Mouse (Mus musculus) testis, adult 2 months (tissue): ENCODE measurements at regions not wholly inside any gene's neighbourhood (a gene's known extent, or its start where the extent isn't known, plus 50 kb on each side); places are given as distances from the start of the nearest gene placed in this dataset.

Source experiments
- H3K27ac ChIP-seq: fragments of 200-500 bp; 2 replicates; pipeline ENCODE4 v1.5.1; 2012; ENCODE audit warnings: low read depth, low read length; ENCODE audit not compliant: control insufficient read depth, insufficient read depth
- H3K27me3 ChIP-seq: fragments of 200-500 bp; 2 replicates; pipeline ENCODE4 v1.6.1; 2012; ENCODE audit warnings: mild to moderate bottlenecking, low read length, moderate library complexity; ENCODE audit not compliant: control insufficient read depth, insufficient read depth
- H3K36me3 ChIP-seq: fragments of 200-500 bp; 2 replicates; pipeline ENCODE4 v1.6.1; 2012; ENCODE audit warnings: mild to moderate bottlenecking, low read length; ENCODE audit not compliant: control insufficient read depth, insufficient read depth
- H3K4me1 ChIP-seq: fragments of 200-500 bp; 2 replicates; pipeline ENCODE4 v1.6.1; 2012; ENCODE audit warnings: low read length; ENCODE audit not compliant: control insufficient read depth, insufficient read depth
- H3K4me3 ChIP-seq: fragments of 200-500 bp; 2 replicates; pipeline ENCODE4 v1.5.1; 2012; ENCODE audit warnings: low read depth, mild to moderate bottlenecking, low read length, moderate library complexity, mixed read lengths; ENCODE audit not compliant: control insufficient read depth
- CTCF ChIP-seq: fragments of 200-500 bp; IDR thresholded peaks from 2 replicates; pipeline ENCODE4 v1.5.1; 2012; ENCODE audit warnings: low read depth, mild to moderate bottlenecking, inconsistent platforms, low read length, moderate library complexity; ENCODE audit not compliant: control insufficient read depth, insufficient read depth, insufficient replicate concordance
- POLR2A ChIP-seq: fragments of 200-500 bp; IDR thresholded peaks from 2 replicates; pipeline ENCODE4 v1.6.1; 2012; ENCODE audit warnings: low read depth, mild to moderate bottlenecking, inconsistent platforms, low read length, moderate library complexity; ENCODE audit not compliant: control insufficient read depth

DNA sequence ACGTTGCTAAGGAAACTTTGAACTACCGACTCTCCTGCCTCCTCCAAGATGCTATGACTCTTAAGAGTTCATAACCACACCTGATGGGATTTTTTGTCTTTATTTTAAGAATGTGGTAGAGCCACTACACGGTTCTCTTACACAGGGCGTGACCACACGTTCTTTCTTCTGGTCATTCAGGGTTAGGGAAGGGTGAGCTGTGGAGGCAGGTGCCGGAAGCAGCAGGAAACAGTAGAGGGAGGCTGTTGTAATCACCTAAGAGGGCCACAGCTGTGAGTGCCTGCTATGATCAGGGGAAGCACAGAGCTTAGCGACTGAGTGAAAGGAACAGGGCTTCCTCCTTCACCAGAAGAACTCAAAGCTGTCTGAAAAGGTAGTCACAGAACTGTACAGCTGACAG lies 50.6 kb upstream of the Larp1 start:
- Histone ChIP-seq H3K4me1 (peaks cover 8% of the 10 kb centered on the region), H3K27ac (no peak overlapping the region)
- TF ChIP-seq POLR2A (no peak), CTCF (no peak)

DNA sequence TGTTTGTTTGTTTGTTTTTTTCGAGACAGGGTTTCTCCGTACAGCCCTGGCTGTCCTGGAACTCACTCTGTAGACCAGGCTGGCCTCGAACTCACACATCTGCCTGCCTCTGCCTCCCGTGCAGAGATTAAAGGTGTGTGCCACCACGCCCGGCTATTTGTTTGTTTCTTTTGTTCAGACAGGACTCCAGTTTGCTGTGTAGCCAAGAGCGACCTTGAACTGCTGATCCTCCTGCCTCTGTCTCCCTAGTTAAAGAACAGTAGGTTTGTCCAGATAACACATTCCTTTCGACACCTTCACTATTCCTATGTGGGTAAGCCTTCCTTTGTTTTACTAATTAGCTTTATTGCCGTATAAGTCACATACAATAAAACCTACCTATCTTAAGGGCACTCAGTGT lies 52.0 kb upstream of the Larp1 start:
- H3K36me3 ChIP-seq: no peaks in the 10 kb centered on the region
- no peak for TF ChIP-seq POLR2A
- no peak for TF ChIP-seq CTCF
- no peak overlapping the region for H3K4me3 ChIP-seq
- H3K27ac ChIP-seq: no peak overlapping the region
- H3K4me1 ChIP-seq: no peaks in the 10 kb centered on the region
- no peaks in the 10 kb centered on the region for H3K27me3 ChIP-seq

More for the DNA sequence above, 50.6 kb upstream of the Larp1 start:
- Histone ChIP-seq H3K27me3 (no peaks in the 10 kb centered on the region), H3K4me3 (no peak overlapping the region), H3K36me3 (no peaks in the 10 kb centered on the region)

DNA sequence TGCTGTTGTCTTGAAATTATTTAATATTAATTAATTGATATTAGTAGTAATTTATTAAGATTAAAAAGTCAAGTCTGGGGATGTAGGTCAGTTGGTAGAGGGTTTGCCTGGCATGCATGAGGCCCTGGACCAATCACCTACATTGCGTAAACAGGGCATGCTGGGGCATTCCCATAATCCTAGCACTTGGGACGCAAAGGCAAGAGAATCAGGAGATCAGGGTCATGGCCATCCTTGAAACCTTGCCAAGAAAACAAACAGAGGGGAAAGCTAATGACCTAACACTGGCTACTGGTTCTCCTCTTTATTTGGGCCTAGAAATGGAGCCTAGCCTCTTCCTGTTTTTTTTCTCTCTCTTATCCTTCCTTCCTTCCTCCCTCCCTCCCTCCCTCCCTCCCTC lies 52.8 kb upstream of the Larp1 start:
- no peaks in the 10 kb centered on the region for H3K36me3 ChIP-seq
- TF ChIP-seq CTCF (no peak), POLR2A (no peak)
- no peak overlapping the region for H3K4me3 ChIP-seq
- no peaks in the 10 kb centered on the region for H3K4me1 ChIP-seq
- H3K27me3 ChIP-seq: no peaks in the 10 kb centered on the region
- no peak overlapping the region for H3K27ac ChIP-seq

GRCm38 (mm10) chr11:57955476-57955875 lies 53.4 kb upstream of the Larp1 start:
- H3K27me3 ChIP-seq: no peaks in the 10 kb centered on the region
- H3K36me3 ChIP-seq: no peaks in the 10 kb centered on the region
- TF ChIP-seq CTCF (no peak), POLR2A (no peak)
- H3K4me3 ChIP-seq: no peak overlapping the region
- H3K27ac ChIP-seq: no peak overlapping the region
- H3K4me1 ChIP-seq: no peaks in the 10 kb centered on the region

DNA sequence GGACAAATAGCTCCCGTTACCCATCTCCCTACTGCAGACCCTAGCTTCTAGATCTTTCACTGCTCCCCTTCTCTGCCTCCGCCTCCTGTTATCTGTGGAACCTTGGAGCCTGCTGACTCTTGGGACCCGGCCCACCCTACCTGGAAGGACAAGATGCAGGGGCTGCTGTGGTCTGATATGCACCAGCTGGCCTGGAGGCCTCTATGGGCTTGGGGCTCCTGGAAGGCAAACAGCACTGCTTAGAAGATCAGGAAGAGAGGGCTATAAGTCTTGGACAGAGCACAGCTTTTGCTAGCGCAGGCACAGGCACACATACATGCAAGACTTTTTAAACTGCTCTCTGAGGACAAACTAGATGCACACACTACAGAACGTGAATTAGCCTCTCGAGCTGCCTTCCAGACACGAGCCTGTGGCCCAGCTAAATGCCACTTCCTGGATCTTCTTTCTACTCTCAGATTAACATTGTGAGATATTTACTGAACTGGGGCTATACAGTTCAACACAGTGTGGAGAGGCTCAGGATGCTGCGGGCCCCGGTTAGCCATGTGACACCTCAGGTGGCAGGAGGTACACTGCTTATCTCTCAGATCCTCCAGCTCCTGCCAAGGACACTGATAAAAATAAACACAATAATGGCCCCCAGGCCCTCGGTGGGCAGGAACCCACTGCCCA lies 54.2 kb upstream of the Larp1 start:
- TF ChIP-seq POLR2A (no peak), CTCF (no peak)
- Histone ChIP-seq H3K36me3 (no peaks in the 10 kb centered on the region), H3K27me3 (no peaks in the 10 kb centered on the region), H3K4me1 (no peaks in the 10 kb centered on the region), H3K4me3 (no peak overlapping the region), H3K27ac (no peak overlapping the region)

- no peak overlapping the region for H3K27ac ChIP-seq
- no peaks in the 10 kb centered on the region for H3K36me3 ChIP-seq
- TF ChIP-seq CTCF (no peak), POLR2A (no peak)
Measured at GRCm38 (mm10) chr11:57953694-57954093, 55.2 kb upstream of the Larp1 start.

GRCm38 (mm10) chr11:57952619-57953018 lies 56.2 kb upstream of the Larp1 start:
- TF ChIP-seq CTCF (no peak), POLR2A (no peak)
- H3K27ac ChIP-seq: no peak overlapping the region
- no peak overlapping the region for H3K4me3 ChIP-seq
- no peaks in the 10 kb centered on the region for H3K27me3 ChIP-seq
- no peaks in the 10 kb centered on the region for H3K36me3 ChIP-seq
- H3K4me1 ChIP-seq: no peaks in the 10 kb centered on the region

More at GRCm38 (mm10) chr11:57953694-57954093, 55.2 kb upstream of the Larp1 start:
- no peak overlapping the region for H3K4me3 ChIP-seq
- H3K27me3 ChIP-seq: no peaks in the 10 kb centered on the region
- H3K4me1 ChIP-seq: no peaks in the 10 kb centered on the region
